Mouse (Mus musculus) lung, embryonic 14.5 days (tissue): Measurements from ENCODE around the gene Ier5l. TPM values are rescaled to one million over a fixed set of nuclear protein-coding genes. Genes with fewer than 3 reads are reported as not detected.

ENCODE experiments used
- ATAC-seq: fragments of 200-750 bp; cut with Nextera tagmentation; 2 replicates; pipeline ENCODE4 v1.8.0; 2017; ENCODE audit warnings: mild to moderate bottlenecking, moderate TSS enrichment, moderate library complexity; ENCODE audit not compliant: insufficient read depth
- DNase-seq: peaks from one replicate; pipeline ENCODE4 v3.0.0-alpha.2; 2015
- H3K27ac ChIP-seq: fragments of 300-500 bp; sonication (generic); 2 replicates; pipeline ENCODE4 v1.5.1; 2014; ENCODE audit warnings: low read depth, mild to moderate bottlenecking, moderate library complexity
- H3K27me3 ChIP-seq: fragments of 300-500 bp; sonication (generic); 2 replicates; pipeline ENCODE4 v1.6.1; 2014; ENCODE audit warnings: low read length, control low read depth; ENCODE audit not compliant: insufficient read depth
- H3K36me3 ChIP-seq: fragments of 300-500 bp; sonication (generic); 2 replicates; pipeline ENCODE4 v1.6.1; 2014; ENCODE audit warnings: control low read depth; ENCODE audit not compliant: insufficient read depth
- H3K4me1 ChIP-seq: fragments of 300-500 bp; sonication (generic); 2 replicates; pipeline ENCODE4 v1.6.1; 2014; ENCODE audit warnings: antibody characterized with exemption, control low read depth; ENCODE audit not compliant: insufficient read depth
- H3K4me2 ChIP-seq: fragments of 300-500 bp; sonication (generic); 2 replicates; pipeline ENCODE4 v1.6.1; 2014; ENCODE audit warnings: mild to moderate bottlenecking
- H3K4me3 ChIP-seq: fragments of 300-500 bp; sonication (generic); 2 replicates; pipeline ENCODE4 v1.5.1; 2014; ENCODE audit warnings: low read depth, low read length
- H3K9ac ChIP-seq: fragments of 300-500 bp; sonication (generic); 2 replicates; pipeline ENCODE4 v1.6.1; 2014
- H3K9me3 ChIP-seq: fragments of 300-500 bp; sonication (generic); 2 replicates; pipeline ENCODE4 v1.6.1; 2016; ENCODE audit warnings: low read depth, low read length, control low read depth
- CTCF ChIP-seq: IDR thresholded peaks from 2 replicates; pipeline ENCODE4 v1.5.1; 2016; ENCODE audit warnings: antibody characterized with exemption, low read depth
- WGBS: fragments of 180-500 bp; shearing (Covaris S2); extraction: QIAGEN DNeasy Blood & Tissue Kit; methylation state at CpG from one replicate; pipeline ENCODE4 v1.1.7; 2014; 5-methylcytosine and 5-hydroxymethylcytosine counted together
- polyA plus RNA-seq: library from polyadenylated mRNA; unstranded; fragments of >200 nt; fragmentation: Nextera tagmentation; extraction: Ambion mirVana; gene quantifications from 2 replicates; pipeline ENCODE4 v1.2.1, GENCODE M21; 2014

Ier5l gene
- polyA plus RNA-seq, 1 experiment from 2014 or later: 4.9 TPM

DNA sequence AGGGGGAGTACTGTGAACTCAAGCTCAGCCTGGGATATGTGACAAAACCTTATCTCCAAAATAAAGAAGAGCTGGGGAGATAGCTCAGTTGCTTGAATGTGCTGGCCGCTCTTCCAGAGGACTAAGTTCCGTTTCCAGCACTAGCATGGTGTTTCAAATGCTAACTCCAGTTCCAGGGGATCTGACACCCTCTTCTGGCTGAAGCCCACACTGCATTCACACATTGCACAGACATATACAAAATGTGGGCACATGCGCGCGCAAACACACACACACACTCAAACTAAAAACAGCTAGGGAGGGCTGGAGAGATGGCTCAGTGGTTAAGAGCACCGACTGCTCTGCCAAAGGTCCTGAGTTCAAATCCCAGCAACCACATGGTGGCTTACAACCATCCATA, 14.8 kb downstream of the Ier5l start:
- H3K4me3 ChIP-seq: no peak overlapping the region
- no peak overlapping the region for H3K4me2 ChIP-seq
- no peak overlapping the region for H3K9ac ChIP-seq
- H3K4me1 ChIP-seq: peaks cover 5% of the 10 kb centered on the region; the same call in 1 of the 2 replicates
- peaks cover 11% of the 10 kb centered on the region; the same call in 1 of the 2 replicates for H3K36me3 ChIP-seq
- DNase-seq (no peak), ATAC-seq (no peak)
- H3K9me3 ChIP-seq: no peaks in the 10 kb centered on the region
- peak; percentile 42 for TF ChIP-seq CTCF
- WGBS: 84% methylated on average over 6 of the region's 6 CpGs
- no peaks in the 10 kb centered on the region for H3K27me3 ChIP-seq
- H3K27ac ChIP-seq: no peak overlapping the region

DNA sequence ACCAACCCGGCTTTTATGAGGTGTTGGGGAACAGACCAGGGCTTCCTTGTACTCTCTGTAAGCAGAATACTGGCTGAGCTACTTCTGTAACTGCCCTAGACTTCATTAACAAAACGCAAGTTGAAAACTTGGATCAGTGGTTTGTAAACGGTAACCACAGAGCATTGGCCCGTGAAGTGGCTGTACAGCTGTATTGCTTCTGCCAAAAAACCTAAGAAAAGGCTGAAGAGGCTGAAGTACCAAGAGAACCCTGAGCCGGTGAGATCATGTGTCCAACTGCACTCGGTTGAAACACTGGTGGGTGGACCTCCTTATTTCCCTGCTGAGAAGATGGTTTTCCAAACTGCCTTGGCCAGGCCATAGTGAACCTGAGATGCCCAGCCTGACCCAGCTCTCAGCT, 15.7 kb downstream of the Ier5l start:
- DNase-seq (no peak), ATAC-seq (no peak)
- Histone ChIP-seq H3K4me2 (no peak overlapping the region), H3K9me3 (no peaks in the 10 kb centered on the region), H3K27ac (peak overlapping the region; percentile 38; the same call in 1 of the 2 replicates), H3K9ac (no peak overlapping the region), H3K36me3 (peaks cover 17% of the 10 kb centered on the region), H3K27me3 (no peaks in the 10 kb centered on the region), H3K4me3 (no peak overlapping the region), H3K4me1 (no peaks in the 10 kb centered on the region; the same call in 1 of the 2 replicates)
- WGBS: 77% methylated on average over 6 of the region's 6 CpGs
- no peak for TF ChIP-seq CTCF

DNA sequence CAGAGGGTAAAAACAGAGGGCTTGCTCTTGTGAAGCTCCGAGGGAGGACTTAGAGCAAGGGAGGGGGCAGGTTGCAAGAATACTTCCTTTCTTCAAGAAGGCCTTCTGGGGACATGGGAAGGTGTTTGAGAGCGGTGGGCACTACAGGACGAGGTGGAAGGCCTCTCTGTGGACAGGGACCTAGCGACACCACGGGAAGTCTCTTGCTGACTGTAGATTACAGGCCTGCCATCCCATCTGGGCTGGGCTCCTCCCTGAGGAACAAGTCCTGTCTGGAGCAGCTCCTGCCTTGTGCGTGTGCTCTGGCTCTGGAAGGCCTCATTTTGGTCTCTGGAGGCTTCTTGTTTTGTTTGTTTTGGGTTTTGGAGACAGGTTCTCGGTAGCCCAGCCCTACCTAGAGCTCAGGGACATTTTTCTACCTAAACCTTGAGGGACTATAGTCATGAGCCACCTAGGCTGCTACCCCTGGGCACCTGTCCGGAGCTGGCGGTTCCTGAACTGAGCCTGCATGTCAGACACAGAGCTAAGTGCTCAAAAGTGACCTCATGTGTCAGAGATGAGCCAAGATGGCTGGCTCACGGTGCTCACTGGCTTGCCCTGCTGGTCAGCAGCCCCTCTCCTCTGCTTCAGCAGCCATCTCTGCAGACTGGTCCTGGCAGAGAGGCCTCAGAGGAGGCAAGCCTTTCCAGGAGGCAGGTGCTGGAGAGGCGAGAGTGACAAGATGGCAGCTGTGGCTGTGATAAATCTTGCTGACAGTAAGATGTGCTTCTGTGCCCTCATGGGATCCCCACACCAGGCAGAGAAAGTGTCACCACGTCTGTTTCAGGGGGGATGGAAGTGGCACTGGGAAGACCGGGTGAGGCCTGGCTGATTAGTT, 17.7 kb downstream of the Ier5l start:
- Histone ChIP-seq H3K4me3 (no peak overlapping the region), H3K9ac (no peak overlapping the region), H3K36me3 (peaks cover 17% of the 10 kb centered on the region), H3K9me3 (no peaks in the 10 kb centered on the region), H3K4me2 (no peak overlapping the region), H3K27me3 (no peaks in the 10 kb centered on the region), H3K27ac (peak overlapping the region; percentile 36; the same call in 1 of the 2 replicates), H3K4me1 (no peaks in the 10 kb centered on the region)
- ATAC-seq: no peak
- DNase-seq: no peak
- no peak for TF ChIP-seq CTCF
- 50% methylated on average over 13 of the region's 13 CpGs for WGBS

DNA sequence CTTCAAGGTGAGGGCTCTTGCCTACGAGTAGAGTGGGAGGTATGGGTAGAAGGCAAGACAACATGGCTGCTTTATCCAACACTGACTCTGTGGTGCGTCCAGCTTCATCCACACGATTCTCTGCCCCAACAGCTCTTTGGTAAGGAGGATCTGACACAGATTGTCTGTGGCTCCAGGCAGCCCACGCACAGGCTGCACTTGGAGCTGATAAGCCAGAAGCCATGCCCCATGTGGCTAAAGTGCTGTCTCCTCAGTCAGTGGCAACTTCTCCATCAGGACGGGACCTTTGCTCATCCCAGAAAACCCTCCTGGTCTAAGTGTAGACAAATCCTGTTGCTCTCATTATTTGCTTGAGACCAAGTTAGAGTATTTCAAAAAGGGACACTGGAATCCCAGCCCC, 19.4 kb downstream of the Ier5l start:
- 69% methylated on average over 5 of the region's 5 CpGs for WGBS
- Histone ChIP-seq H3K4me2 (no peak overlapping the region), H3K27me3 (no peaks in the 10 kb centered on the region)

DNA sequence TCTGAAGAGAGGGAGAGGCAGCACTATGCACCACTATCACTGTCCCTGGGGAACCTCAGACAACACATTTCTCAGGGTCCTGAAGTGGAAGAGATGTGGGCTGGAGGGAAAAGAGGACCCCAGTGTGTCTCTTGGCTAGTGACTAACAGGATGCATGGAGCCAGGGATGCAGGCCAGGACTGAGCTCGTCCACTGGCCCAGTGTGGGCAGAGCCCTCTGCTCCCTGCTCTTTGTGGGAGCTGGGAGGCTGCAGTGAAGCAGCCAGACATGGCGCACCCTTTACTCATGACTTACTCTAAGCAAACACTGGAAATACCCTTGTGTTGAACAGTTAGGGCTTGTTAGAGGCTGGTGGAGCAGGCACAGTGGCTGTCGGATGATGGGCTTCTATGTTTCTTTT, 20.4 kb downstream of the Ier5l start:
- DNase-seq (no peak), ATAC-seq (no peak)
- no peaks in the 10 kb centered on the region for H3K27me3 ChIP-seq
- no peaks in the 10 kb centered on the region for H3K4me1 ChIP-seq
- H3K36me3 ChIP-seq: peaks cover 33% of the 10 kb centered on the region
- no peak for TF ChIP-seq CTCF
- no peak overlapping the region for H3K4me2 ChIP-seq
- peaks cover 5% of the 10 kb centered on the region; the same call in 1 of the 2 replicates for H3K9me3 ChIP-seq
- no peak overlapping the region for H3K4me3 ChIP-seq
- no peak overlapping the region for H3K9ac ChIP-seq
- H3K27ac ChIP-seq: peak overlapping the region; percentile 48
- WGBS: 58% methylated on average over 3 of the region's 3 CpGs

More for the DNA sequence above, 19.4 kb downstream of the Ier5l start:
- H3K27ac ChIP-seq: no peak overlapping the region
- no peak for ATAC-seq
- no peak for DNase-seq
- H3K4me3 ChIP-seq: no peak overlapping the region
- no peak overlapping the region for H3K9ac ChIP-seq
- no peak for TF ChIP-seq CTCF
- H3K36me3 ChIP-seq: peaks cover 28% of the 10 kb centered on the region
- H3K4me1 ChIP-seq: no peaks in the 10 kb centered on the region
- H3K9me3 ChIP-seq: peaks cover 5% of the 10 kb centered on the region; the same call in 1 of the 2 replicates

DNA sequence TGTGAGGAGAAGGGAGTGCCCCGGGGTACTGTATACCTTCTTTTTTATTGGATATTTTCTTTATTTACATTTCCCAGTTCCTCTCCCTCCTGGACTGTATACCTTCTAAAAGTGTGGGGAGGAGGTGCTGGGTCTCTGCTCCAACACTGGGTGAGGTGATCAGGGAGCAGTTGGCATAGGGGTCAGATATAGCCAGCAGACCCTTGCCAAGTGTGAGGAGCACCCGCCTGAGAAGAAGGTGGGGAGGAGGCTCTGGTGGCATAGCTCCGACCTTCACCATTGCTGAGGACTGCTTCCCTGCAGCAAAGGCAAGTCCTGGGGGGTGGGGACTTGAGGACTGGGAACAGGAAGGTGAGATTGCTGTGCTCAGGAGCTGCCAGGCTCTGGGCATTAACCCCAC, 22.5 kb downstream of the Ier5l start:
- no peak for TF ChIP-seq CTCF
- Histone ChIP-seq H3K27ac (no peak overlapping the region; the same call in 1 of the 2 replicates), H3K4me1 (no peaks in the 10 kb centered on the region), H3K9ac (no peak overlapping the region), H3K4me2 (no peak overlapping the region), H3K9me3 (peaks cover 5% of the 10 kb centered on the region; the same call in 1 of the 2 replicates), H3K27me3 (no peaks in the 10 kb centered on the region), H3K36me3 (peaks cover 50% of the 10 kb centered on the region), H3K4me3 (no peak overlapping the region)
- DNase-seq (no peak), ATAC-seq (no peak)
- WGBS: 74% methylated on average over 3 of the region's 3 CpGs

DNA sequence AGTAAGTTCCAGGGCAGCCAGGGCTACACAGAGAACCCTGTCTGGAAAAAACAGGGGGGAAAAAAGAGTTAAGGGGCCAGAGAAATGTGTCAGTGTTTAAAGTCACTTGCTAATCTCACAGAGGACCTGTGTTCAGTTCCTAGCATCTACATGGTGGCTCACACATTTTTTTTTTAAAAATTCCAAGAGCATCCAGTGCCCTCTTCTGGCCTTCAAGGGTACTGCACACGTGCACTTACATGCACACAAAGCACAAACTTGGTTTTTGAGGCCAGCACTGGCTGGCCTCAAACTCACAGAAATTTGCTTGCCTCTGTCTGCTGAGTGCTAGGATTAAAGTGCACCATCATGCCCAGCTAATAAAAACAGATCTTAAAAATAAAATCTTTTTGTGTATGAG, 23.5 kb downstream of the Ier5l start:
- DNase-seq: peak; percentile 41
- peak; percentile 58 for TF ChIP-seq CTCF
- H3K27me3 ChIP-seq: no peaks in the 10 kb centered on the region
- peaks cover 59% of the 10 kb centered on the region for H3K36me3 ChIP-seq
- no peak overlapping the region for H3K4me3 ChIP-seq
- no peak overlapping the region for H3K27ac ChIP-seq
- no peak for ATAC-seq
- 69% methylated on average over 1 of the region's 1 CpGs for WGBS
- H3K4me1 ChIP-seq: peaks cover 7% of the 10 kb centered on the region
- H3K9me3 ChIP-seq: peaks cover 5% of the 10 kb centered on the region; the same call in 1 of the 2 replicates
- H3K9ac ChIP-seq: no peak overlapping the region
- H3K4me2 ChIP-seq: no peak overlapping the region
